Mouse (Mus musculus): ENCODE measurements around the gene Rasgef1b. TPM values are rescaled to one million over a fixed set of nuclear protein-coding genes. Genes with fewer than 3 reads are reported as not detected.

Rasgef1b gene
- polyA plus RNA-seq, 1 experiment from 2014 or later = 39.7 TPM

Other genes starting within 250 kb of the Rasgef1b start
- 0.46 and 0.56 TPM in 2 replicates for gene Vamp9, start 177.2 kb upstream of the Rasgef1b start, polyA plus RNA-seq (2016; fragmentation: Nextera tagmentation; extraction: Ambion mirVana)
- 434 and 513 TPM in 2 replicates for gene Hnrnpd, start 249.9 kb upstream of the Rasgef1b start, polyA plus RNA-seq (2016; fragmentation: Nextera tagmentation; extraction: Ambion mirVana)
- 2.0 and 2.1 TPM in 2 replicates for gene 4930524J08Rik, start 250.0 kb upstream of the Rasgef1b start, polyA plus RNA-seq (2016; fragmentation: Nextera tagmentation; extraction: Ambion mirVana)

Measured in neural tube, embryonic 12.5 days (tissue).